Mouse (Mus musculus) megakaryocyte progenitor cell, adult 5-6 weeks (primary cell): ENCODE measurements at regions not wholly inside any gene's neighbourhood (a gene's known extent, or its start where the extent isn't known, plus 50 kb on each side); places are given as distances from the start of the nearest gene placed in this dataset.

ENCODE experiments used
- ATAC-seq: replicated peaks from 2 replicates; pipeline ENCODE4 v1.8.0; 2016; ENCODE audit warnings: mild to moderate bottlenecking, moderate TSS enrichment, inconsistent platforms; ENCODE audit not compliant: poor library complexity

DNA sequence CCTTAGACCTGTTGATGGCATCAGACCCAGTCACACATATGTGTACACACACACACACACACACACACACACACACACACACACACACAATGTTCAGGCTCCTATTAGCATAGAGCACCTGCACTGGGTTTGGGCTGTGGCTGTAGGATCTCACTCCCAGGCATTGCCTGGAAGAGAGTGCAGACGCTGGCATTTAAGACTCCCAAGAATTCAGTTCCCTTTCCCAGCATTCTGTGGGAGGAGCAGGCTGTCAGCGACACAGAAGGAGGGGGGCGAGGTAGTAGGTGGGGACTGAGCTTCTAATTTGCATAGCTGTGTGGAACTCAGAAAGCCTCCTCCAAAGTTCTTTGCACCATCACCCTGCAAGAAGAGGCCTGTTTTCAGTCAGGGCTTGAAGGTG lies 374.2 kb upstream of the Fam49b start:
- ATAC-seq = 0 out of 2 replicates have a peak, but pooled peaks have one; percentile 20

DNA sequence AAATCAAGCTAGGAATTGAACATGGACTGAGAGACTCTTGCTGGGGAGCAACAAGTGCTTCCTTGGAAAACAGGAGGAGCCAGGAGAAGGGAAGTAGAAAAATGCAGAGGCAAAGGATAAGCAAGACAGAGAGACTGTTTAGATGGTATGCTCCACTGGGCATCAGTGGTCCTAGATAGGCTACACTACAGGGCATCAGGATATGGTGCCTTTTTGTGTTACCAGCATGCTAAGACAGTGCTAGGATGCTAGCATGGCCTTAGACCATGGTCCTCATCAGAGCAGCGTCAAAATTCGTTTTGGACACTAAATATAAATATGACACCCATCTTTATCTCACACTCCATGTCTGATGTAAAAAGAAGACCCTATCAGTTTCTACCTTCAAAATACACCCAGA lies 374.6 kb upstream of the Fam49b start:
- no peak for ATAC-seq

DNA sequence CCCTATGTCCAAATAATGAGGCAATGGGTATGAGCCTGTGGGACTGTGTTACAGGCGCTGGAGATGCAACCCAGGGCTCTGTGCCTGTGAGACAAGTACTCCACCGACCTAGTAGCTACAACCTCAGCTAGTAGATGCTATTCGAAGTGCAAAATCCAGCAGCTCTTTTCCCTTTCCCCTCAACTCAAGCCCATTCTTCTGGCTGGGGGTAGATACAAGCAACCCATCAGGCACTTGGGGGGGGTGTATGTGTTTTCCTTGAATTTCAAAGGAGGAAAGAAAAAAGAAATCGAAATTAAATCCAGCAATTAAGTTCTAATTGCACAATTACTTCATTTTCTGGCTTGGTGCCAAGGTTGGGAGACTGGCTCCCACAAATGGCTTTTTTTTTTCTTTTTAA lies 372.4 kb upstream of the Gm21798 start:
- no peak for ATAC-seq

DNA sequence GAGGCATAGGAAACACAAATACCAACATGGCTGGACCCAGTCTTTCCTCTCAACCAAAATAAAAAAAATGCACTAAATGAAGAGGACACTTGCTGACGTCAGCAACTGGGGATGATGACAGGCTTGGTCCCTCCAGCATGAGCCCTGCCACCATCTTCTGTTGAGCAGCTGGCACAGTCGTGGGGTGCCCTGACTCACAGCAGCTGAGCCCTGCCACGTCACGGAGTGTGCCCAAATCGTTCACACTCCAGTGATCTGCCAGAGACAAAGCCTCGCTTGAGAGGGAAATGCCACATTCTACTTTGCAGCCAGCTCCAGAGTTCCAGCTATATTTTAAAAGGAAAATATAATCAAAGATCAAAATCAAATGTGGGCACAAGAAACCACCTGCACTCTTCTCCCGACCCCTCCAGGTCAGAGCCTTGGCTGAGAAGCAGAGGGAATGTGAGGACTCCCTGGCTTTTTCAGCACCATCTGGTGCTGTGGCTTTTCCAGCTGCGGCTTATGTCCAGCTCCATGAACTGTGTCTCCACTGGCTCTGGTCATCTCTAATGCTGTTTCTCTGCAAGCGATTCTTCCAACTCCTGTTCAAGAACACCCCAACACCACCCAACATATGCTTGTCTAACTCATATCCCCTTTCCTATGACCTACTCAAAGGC lies 371.0 kb upstream of the Gm21798 start:
- 0 out of 2 replicates have a peak, but pooled peaks have one; percentile 6 for ATAC-seq

DNA sequence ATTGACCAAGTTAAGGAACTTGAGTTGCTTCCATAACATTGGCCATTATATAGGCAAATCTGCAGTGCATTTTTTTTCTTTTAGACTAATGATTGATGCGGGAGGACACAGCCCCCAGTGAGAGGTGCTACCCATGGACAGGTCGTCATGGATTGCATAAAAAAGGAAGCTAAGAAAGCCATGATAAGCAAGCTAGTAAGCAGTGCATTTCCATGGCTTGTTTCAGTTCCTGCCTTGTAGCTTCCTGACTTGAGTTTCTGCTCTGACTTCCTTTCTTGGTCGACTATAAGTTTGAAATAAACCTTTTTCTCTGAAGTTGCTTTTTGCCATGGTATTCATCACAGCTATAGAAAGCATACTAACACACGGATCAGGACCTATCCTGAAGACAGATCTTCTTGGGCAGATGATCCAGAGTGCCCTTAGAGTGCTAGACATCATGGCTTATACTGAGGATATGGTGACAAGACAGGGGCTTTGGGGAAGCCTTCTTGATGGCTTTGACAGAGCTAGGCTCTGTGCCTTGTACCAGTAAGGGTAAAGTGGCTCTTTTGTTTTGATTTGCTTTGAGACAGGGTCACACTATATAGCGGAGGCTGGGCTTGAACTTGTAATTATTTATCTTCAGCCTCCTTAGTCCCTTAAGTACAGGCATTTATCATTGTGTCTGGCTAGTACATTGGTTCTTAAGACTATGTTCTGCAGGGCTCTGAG lies 370.1 kb upstream of the Gm21798 start:
- ATAC-seq = peak; percentile 83

DNA sequence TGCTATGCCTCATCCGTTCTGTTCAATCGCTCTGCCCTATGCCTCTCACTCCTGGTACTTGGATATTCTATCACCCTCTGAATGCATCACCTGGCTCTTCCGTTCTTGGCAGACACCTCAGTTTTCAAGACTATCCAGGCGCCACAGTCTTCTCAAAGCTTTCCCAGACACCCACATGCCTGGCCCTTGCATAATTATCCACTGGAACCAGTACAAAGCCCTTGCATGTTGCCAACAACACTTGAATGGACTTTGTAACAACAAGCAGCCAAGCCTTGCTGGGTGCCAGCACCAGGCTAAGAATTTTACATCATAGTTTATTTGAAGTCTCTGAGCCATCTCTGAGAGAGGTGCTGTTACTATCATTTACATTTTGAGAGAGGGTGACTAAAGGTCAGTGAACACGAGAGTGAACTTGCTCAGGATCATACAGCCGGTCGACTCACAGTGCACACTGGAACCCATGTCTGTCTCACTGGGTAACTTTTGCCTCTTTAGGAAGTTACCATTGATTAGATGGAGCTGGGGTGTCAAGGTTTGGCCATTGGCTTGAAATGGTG lies 368.8 kb upstream of the Gm21798 start:
- no peak for ATAC-seq

DNA sequence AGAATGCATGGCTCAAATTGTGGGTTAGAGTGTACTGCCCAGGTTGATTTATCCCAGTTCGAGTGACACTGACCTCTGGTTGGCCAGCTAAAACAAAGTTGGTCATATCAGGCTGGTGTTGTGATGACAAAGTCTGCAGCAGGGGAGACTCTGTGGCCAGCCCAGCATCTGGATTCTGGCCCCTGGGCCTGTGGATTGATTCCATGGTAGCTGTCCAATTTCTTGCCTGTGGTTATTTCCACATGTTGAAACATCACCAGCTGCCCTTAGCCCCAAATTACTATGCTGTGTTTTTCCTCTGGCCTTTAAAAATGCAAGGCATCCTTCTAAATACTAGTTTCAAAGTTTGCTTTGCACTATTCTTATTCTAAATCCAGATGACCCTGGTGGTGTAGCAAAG lies 346.8 kb upstream of the Gm21798 start:
- ATAC-seq = no peak

DNA sequence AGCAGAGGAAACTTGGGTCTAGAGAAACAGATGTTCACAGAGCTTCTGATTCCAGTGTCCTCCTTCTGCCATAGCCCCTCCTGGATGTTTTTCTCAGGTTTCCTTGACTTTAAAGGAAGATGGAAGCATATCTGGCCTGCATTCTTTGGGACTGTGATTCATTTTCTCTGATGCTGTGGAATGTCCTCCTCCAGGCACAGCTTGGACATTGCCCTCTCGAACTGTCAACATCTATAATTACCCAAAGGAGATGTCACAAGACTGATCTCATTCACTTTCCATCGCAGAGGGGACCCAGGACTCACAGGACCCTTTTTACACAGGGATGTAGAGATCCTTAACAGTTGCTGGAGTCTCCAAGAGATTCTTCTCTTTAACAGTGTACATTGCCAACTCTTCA lies 345.9 kb upstream of the Gm21798 start:
- ATAC-seq = no peak

DNA sequence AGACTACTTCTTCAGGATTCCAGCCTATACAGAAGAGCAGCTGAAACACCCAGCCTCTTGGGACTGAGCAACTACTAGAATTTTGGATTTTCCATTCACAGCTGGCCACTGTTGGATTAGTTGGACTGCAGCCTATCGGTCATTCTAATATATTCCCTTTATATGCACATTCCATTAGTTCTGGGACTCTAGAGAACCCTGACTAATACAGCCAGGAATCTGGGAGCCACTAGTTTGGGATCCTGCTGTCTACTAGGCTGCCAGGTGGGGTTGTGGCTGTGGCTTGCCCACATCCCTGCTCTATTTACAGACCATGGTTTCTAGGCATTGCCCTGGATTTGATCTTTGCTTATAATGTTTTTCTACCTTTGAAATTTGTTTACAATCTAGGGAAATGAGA lies 343.3 kb upstream of the Gm21798 start:
- ATAC-seq = no peak

DNA sequence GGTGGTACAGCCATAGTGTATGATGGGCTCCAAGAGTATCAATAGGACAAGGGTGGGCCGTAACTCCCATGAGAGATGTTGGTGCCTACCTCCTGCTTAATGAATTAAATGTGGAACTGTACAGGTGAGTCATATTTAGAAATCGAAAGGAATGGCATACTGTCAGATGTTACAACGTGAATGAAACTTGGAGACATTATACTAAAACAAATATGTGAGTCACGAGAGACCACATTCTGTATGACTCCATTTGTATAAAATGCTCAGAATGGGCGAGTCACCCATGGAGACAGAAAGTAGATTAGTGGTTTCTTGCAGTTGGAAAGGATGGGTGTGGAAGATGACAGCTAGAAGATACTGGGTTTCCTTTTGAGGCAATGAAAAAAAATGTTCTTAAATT lies 340.4 kb upstream of the Gm21798 start:
- ATAC-seq = no peak

DNA sequence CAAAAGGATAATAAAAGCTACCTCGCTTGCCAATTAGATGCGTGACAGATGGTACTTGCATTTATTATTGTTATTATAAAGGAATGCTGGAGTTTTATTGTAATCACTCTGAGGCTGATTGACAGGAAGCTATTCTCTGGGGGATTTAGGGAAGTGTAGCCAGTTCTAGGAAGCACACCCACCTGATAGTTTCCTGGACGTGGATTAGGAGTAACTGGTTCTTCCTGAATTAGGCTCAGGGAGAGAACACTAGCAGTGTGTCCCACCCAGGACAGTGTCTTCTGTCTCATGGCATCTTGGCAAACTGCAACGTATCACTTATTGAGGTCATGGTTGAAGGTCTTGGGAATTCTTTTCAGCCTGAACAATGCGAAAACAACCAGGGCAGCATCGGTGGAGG lies 336.9 kb upstream of the Gm21798 start:
- no peak for ATAC-seq

DNA sequence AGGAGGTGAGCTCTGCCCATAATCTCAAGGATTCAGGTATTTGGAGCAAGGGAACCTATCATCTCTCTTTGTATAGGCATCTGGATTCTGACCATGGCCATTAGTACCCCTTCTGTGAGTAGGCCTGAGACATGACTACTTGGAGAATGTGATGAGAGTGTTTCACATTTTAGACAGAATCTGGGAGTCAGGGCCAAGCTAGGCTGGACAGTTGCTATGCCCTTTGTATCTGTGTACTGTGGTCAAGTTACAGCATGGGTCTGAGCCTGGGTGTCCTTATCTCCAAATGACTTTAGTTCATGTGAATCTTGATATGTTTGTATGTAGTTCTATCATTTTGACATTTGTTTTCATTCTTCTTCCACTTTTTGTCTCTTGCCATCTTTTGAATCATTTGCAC lies 336.3 kb upstream of the Gm21798 start:
- no peak for ATAC-seq

DNA sequence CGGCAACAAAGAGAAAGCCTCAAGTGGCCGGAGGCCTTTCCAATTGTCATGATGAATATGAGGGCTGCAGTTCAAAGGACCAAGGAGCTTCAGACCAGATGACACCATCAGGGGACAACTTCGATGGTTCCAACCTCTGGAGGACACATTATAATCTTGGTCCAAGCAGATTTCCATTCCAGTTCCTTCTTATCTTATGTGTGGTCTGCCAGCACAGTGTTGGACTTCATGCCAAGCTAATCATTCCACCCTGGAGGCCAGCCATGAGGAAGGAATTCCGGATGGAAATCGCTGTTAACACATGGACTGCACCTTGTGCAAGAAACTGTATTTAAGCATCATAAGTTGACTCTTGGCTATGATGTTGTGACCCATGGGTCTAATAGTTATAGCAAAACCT lies 334.5 kb upstream of the Gm21798 start:
- no peak for ATAC-seq

DNA sequence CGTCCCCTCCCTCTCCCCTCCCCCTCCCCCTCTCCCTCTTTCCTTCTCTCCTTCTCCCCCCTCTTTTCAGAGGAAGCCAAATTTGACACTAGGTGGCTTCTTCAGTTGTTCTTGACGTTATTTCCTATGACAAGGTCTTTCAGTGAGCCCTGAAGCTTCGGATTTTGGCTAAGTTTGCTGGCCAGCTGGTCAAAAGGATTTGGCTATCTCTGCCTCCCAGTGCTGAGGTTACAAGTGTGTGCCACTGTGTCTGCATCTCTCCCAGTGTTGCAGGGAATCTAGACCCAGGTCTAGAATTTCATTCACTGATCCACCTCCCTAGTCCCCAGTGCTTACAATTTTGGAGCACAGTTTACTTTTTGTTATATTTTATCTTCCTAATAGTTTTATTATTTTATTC lies 329.7 kb upstream of the Gm21798 start:
- ATAC-seq = no peak

DNA sequence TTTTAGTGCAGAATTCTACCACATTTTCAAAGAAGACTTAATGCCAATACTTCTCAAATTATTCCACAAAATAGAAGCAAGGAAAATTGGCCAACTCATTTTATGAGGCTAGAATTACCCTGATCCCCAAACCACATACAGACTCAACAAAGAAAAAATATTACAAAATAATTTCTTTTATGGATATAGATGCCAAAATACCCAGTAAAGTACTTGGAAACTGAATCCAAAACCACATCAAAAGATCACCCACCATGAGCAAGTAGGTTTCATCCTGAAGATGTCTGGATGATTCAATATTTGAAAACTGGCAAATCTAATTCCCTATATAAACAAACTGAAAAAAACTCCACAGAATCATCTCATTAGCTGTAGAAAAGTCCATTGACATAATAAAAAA lies 316.7 kb upstream of the Gm21798 start:
- no peak for ATAC-seq

DNA sequence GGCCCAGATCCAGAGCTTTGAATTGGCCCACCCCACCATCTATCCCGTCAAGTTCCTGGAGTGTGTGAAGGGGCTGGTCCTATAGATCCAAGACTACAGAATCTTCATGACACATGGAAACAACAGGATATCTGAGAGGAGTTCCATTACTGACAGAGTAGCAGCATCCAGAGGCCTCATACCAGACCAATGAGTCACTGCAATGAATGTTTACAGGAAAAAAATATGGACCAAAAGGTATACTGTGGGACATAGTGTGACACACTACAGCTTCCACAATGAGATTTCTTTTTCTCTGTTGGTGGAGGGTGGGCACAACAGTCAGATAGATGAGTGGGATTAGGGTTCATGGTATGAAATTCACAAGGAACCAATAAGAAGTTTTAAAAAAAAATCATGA lies 316.0 kb upstream of the Gm21798 start:
- ATAC-seq = no peak

DNA sequence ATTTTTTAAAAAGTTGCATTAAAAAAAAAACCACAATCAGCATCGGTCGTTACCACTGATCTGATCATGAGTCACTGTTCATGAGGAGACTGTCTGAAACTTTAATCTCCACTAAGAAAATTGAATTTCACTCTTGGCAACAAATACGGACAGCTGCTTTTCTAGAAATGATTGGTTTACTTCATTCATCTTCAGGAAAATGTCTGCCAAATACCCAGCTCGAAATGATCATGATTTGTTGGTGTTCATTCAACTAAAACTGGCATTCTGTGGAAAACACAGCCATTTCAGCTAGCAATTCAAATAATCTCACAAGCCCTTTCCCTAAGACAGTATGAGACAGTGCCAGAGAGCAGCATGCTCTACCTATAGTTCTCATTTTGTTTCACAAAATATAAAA lies 312.7 kb upstream of the Gm21798 start:
- no peak for ATAC-seq

DNA sequence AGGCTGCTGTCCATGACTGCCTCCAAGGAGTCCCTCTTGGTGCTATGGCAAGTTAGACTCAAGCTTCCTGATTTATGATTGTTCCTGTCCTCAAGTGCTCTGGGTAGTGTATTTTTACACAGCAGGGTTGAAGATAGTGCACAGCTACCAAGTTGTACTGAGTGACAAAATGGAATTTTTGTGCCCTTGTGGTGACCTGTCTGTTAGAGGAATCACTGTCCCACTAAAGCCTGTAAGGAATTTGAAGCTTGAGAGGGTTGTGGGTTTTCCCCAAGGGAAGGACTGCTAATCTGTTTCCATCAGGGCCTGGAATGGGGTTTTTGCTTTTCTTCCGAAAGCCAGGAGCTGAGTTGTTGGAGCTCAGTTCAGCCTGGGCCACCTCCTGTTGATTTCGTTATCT lies 306.8 kb upstream of the Gm21798 start:
- no peak for ATAC-seq

DNA sequence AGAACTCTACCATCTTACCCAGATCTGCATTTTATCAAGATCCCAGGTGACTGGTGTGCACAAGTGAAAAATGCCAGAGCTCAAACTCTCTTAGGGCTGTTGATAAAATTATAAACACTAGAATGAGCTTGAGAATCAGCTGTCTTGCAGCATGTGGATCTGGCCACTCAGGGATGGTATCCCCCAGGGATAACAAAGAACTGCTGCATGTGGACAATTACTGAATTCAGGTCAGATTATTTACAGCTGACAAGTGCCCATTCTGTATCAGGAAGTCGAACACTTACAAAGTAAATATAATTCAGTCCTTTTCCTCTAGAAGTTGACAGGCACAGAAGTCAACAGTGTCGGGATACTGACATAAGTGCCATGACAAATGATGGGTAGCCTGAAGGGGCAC lies 306.3 kb upstream of the Gm21798 start:
- no peak for ATAC-seq

DNA sequence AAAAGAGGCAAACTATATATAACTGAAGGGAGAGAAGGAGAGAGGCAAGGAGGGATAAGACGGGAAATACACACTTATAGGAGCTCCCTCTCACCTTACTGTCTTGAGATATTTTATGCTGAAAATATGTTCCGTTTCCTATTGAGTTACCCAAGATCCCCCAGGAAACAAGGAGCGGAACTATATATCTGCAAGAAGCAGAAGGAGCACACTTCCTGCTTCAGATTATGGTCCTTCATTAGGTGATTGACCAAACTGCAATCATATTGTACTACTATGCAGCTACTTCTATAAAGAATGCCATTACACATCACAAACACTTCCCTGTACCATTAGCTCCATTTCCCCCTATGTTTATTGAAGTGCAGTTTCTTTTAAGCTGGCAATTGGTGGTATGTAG lies 304.9 kb upstream of the Gm21798 start:
- peak; percentile 37; the same call in 1 of the 2 replicates for ATAC-seq

DNA sequence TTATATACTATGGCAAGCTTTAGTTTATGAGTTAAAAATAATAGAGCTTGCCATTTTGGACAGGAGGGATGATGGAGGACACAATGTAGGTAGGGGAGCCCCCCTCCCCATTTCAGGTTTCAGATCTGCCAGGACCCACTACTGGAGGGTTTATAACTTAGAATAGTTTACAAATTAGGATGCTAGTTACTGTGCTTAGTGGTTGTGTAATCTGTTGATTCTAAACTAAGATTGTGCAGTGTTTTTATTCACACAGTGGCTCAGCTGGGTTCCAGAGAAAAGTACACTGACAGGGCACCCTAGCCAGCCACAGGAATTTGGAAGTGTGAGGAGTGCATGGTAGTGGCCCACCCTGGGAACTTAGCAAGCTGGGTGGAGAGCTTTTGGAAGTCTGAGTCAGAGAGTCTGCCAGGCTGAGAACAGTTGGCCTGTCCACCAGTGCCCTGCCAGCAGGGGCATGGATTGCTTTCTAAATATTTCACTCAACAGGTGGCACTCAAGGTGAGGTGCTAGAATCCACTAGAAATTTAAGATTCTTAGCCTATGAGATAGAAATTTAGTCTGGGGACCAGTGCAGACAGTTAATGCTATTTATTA lies 303.9 kb upstream of the Gm21798 start:
- ATAC-seq = no peak

DNA sequence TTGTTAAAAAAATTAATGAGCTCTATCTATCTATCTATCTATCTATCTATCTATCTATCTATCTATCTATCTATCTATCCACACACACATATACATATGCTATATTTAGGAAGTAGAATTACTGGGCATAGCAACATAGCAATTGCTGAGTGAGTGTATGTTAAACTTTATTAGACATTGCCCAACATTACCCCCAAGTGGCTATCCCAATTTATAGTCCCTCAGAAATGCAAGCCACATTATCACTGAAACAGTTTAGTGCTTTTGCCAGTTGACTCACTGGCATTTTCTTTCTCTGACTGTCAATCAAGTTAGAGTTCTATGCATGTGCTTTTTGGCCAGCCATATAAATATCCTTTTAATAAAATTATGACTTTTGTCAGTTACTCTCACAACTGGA lies 302.3 kb upstream of the Gm21798 start:
- ATAC-seq = no peak
